Mouse (Mus musculus): Measurements from ENCODE around the gene Jade1. TPM values are rescaled to one million over a fixed set of nuclear protein-coding genes. Genes with fewer than 3 reads are reported as not detected.

The Jade1 gene
- polyA plus RNA-seq, 1 experiment from 2014 or later: 12.4 TPM

- H3K4me2 ChIP-seq: no peak overlapping the region
- no peak overlapping the region for H3K4me3 ChIP-seq
- H3K9me3 ChIP-seq: no peaks in the 10 kb centered on the region
- H3K4me1 ChIP-seq: peaks cover 25% of the 10 kb centered on the region
- H3K36me3 ChIP-seq: no peaks in the 10 kb centered on the region
- no peaks in the 10 kb centered on the region for H3K27me3 ChIP-seq (replicated peaks)
- 24% methylated on average over 11 of the region's 11 CpGs for WGBS
- ATAC-seq (ENCODE audit: extremely low read depth, insufficient number of reproducible peaks, low FRiP score, low TSS enrichment): no peak
- H3K9ac ChIP-seq: no peak overlapping the region
- 0 out of 2 replicates have a peak overlapping the region, but pooled peaks have one; percentile 30 for H3K27ac ChIP-seq (replicated peaks)
Measured at GRCm38 (mm10) chr3:41552777-41553548, 2.6 kb upstream of the Jade1 start.

- no peak overlapping the region for H3K4me3 ChIP-seq
Measured at GRCm38 (mm10) chr3:41553681-41554080, 1.9 kb upstream of the Jade1 start.

GRCm38 (mm10) chr3:41554480-41555475 is 753 bp upstream of the Jade1 start:
- no peaks in the 10 kb centered on the region for H3K9me3 ChIP-seq
- 87% methylated on average over 24 of the region's 24 CpGs for WGBS

More at GRCm38 (mm10) chr3:41553681-41554080, 1.9 kb upstream of the Jade1 start:
- no peak for ATAC-seq (ENCODE audit: extremely low read depth, insufficient number of reproducible peaks, low FRiP score, low TSS enrichment)
- Histone ChIP-seq H3K36me3 (no peaks in the 10 kb centered on the region), H3K9me3 (no peaks in the 10 kb centered on the region), H3K4me1 (peaks cover 25% of the 10 kb centered on the region), H3K9ac (no peak overlapping the region), H3K27me3 (replicated peaks) (no peaks in the 10 kb centered on the region), H3K4me2 (no peak overlapping the region), H3K27ac (replicated peaks) (no peak overlapping the region)
- WGBS: 36% methylated on average over 4 of the region's 4 CpGs

GRCm38 (mm10) chr3:41556451-41557266 is 1.1 kb downstream of the Jade1 start:
- no peak overlapping the region for H3K9ac ChIP-seq
- WGBS: 84% methylated on average over 8 of the region's 11 CpGs
- no peak for ATAC-seq (ENCODE audit: extremely low read depth, insufficient number of reproducible peaks, low FRiP score, low TSS enrichment)

More at GRCm38 (mm10) chr3:41554480-41555475, 753 bp upstream of the Jade1 start:
- Histone ChIP-seq H3K27me3 (replicated peaks) (no peaks in the 10 kb centered on the region), H3K27ac (replicated peaks) (no peak overlapping the region), H3K4me2 (no peak overlapping the region), H3K4me1 (peaks cover 25% of the 10 kb centered on the region), H3K36me3 (no peaks in the 10 kb centered on the region), H3K9ac (no peak overlapping the region), H3K4me3 (no peak overlapping the region)
- no peak for ATAC-seq (ENCODE audit: extremely low read depth, insufficient number of reproducible peaks, low FRiP score, low TSS enrichment)

GRCm38 (mm10) chr3:41557267-41557995 is 1.9 kb downstream of the Jade1 start:
- 89% methylated on average over 19 of the region's 19 CpGs for WGBS
- Histone ChIP-seq H3K9ac (no peak overlapping the region), H3K27ac (replicated peaks) (no peak overlapping the region), H3K36me3 (no peaks in the 10 kb centered on the region), H3K4me1 (peaks cover 15% of the 10 kb centered on the region), H3K4me2 (no peak overlapping the region), H3K9me3 (no peaks in the 10 kb centered on the region), H3K4me3 (no peak overlapping the region), H3K27me3 (replicated peaks) (no peaks in the 10 kb centered on the region)
- ATAC-seq (ENCODE audit: extremely low read depth, insufficient number of reproducible peaks, low FRiP score, low TSS enrichment): no peak

More at GRCm38 (mm10) chr3:41556451-41557266, 1.1 kb downstream of the Jade1 start:
- Histone ChIP-seq H3K27ac (replicated peaks) (no peak overlapping the region), H3K4me1 (peaks cover 19% of the 10 kb centered on the region), H3K36me3 (no peaks in the 10 kb centered on the region), H3K4me3 (no peak overlapping the region), H3K4me2 (no peak overlapping the region), H3K27me3 (replicated peaks) (no peaks in the 10 kb centered on the region), H3K9me3 (no peaks in the 10 kb centered on the region)

GRCm38 (mm10) chr3:41560489-41560888 is 5.0 kb downstream of the Jade1 start:
- H3K4me2 ChIP-seq: no peak overlapping the region
- no peaks in the 10 kb centered on the region for H3K9me3 ChIP-seq
- no peaks in the 10 kb centered on the region for H3K36me3 ChIP-seq
- ATAC-seq (ENCODE audit: extremely low read depth, insufficient number of reproducible peaks, low FRiP score, low TSS enrichment): no peak
- peaks cover 8% of the 10 kb centered on the region for H3K4me1 ChIP-seq
- H3K27ac ChIP-seq (replicated peaks): no peak overlapping the region
- H3K4me3 ChIP-seq: no peak overlapping the region
- no peaks in the 10 kb centered on the region for H3K27me3 ChIP-seq (replicated peaks)
- 87% methylated on average over 6 of the region's 6 CpGs for WGBS
- no peak overlapping the region for H3K9ac ChIP-seq

GRCm38 (mm10) chr3:41561787-41562186 is 6.3 kb downstream of the Jade1 start:
- Histone ChIP-seq H3K9me3 (no peaks in the 10 kb centered on the region), H3K36me3 (no peaks in the 10 kb centered on the region), H3K27ac (replicated peaks) (no peak overlapping the region), H3K4me3 (no peak overlapping the region), H3K27me3 (replicated peaks) (no peaks in the 10 kb centered on the region), H3K9ac (no peak overlapping the region), H3K4me2 (no peak overlapping the region), H3K4me1 (peaks cover 16% of the 10 kb centered on the region)
- WGBS: 89% methylated on average over 5 of the region's 5 CpGs
- ATAC-seq (ENCODE audit: extremely low read depth, insufficient number of reproducible peaks, low FRiP score, low TSS enrichment): no peak

- peak; percentile 62 for ATAC-seq (ENCODE audit: extremely low read depth, insufficient number of reproducible peaks, low FRiP score, low TSS enrichment)
- Histone ChIP-seq H3K27me3 (replicated peaks) (no peaks in the 10 kb centered on the region), H3K4me1 (peaks cover 26% of the 10 kb centered on the region), H3K9ac (peak overlapping the region; percentile 96), H3K4me2 (peak overlapping the region; percentile 95), H3K36me3 (no peaks in the 10 kb centered on the region), H3K4me3 (peak overlapping the region; percentile 69), H3K9me3 (no peaks in the 10 kb centered on the region), H3K27ac (replicated peaks) (peak overlapping the region; percentile 97)
- WGBS: 1% methylated on average over 81 of the region's 81 CpGs
Measured at GRCm38 (mm10) chr3:41563211-41563931, 7.8 kb downstream of the Jade1 start.

GRCm38 (mm10) chr3:41563997-41564396 is 8.5 kb downstream of the Jade1 start:
- Histone ChIP-seq H3K27ac (replicated peaks) (peak overlapping the region; percentile 97), H3K4me2 (peak overlapping the region; percentile 95), H3K27me3 (replicated peaks) (no peaks in the 10 kb centered on the region), H3K9me3 (no peaks in the 10 kb centered on the region), H3K9ac (peak overlapping the region; percentile 96), H3K4me1 (peaks cover 30% of the 10 kb centered on the region), H3K4me3 (peak overlapping the region; percentile 69), H3K36me3 (no peaks in the 10 kb centered on the region)
- 0% methylated on average over 7 of the region's 7 CpGs for WGBS
- no peak for ATAC-seq (ENCODE audit: extremely low read depth, insufficient number of reproducible peaks, low FRiP score, low TSS enrichment)
